Mouse (Mus musculus) midbrain, embryonic 13.5 days (tissue): ENCODE measurements around the gene Tceanc2. TPM values are rescaled to one million over a fixed set of nuclear protein-coding genes. Genes with fewer than 3 reads are reported as not detected.
A peak's percentile ranks its signal among the peaks of the same experiment; 100 is the strongest.

ENCODE experiments used
- ATAC-seq: fragments of 200-750 bp; cut with Nextera tagmentation; 2 replicates; pipeline ENCODE4 v1.8.0; 2017; ENCODE audit warnings: mild to moderate bottlenecking, moderate TSS enrichment, moderate library complexity
- H3K27ac ChIP-seq: fragments of 300-500 bp; sonication (generic); 2 replicates; pipeline ENCODE4 v1.5.1; 2015; ENCODE audit warnings: inconsistent platforms, mild to moderate bottlenecking, moderate library complexity
- H3K27me3 ChIP-seq: fragments of 300-500 bp; sonication (generic); 2 replicates; pipeline ENCODE4 v1.6.1; 2015; ENCODE audit warnings: mild to moderate bottlenecking, inconsistent platforms
- H3K36me3 ChIP-seq: fragments of 300-500 bp; sonication (generic); 2 replicates; pipeline ENCODE4 v1.6.1; 2015; ENCODE audit warnings: mild to moderate bottlenecking, inconsistent platforms
- H3K4me1 ChIP-seq: fragments of 300-500 bp; sonication (generic); replicated peaks from 2 replicates; pipeline ENCODE4 v1.6.1; 2015; ENCODE audit warnings: inconsistent platforms
- H3K4me2 ChIP-seq: fragments of 300-500 bp; sonication (generic); replicated peaks from 2 replicates; pipeline ENCODE4 v1.6.1; 2015; ENCODE audit warnings: moderate library complexity, mild to moderate bottlenecking, inconsistent platforms
- H3K4me3 ChIP-seq: fragments of 300-500 bp; sonication (generic); replicated peaks from 2 replicates; pipeline ENCODE4 v1.5.1; 2015; ENCODE audit warnings: mild to moderate bottlenecking, inconsistent platforms
- H3K9ac ChIP-seq: fragments of 300-500 bp; sonication (generic); replicated peaks from 2 replicates; pipeline ENCODE4 v1.6.1; 2015; ENCODE audit warnings: mild to moderate bottlenecking, inconsistent platforms
- H3K9me3 ChIP-seq: fragments of 300-500 bp; sonication (generic); 2 replicates; pipeline ENCODE4 v1.6.1; 2016; ENCODE audit warnings: mild to moderate bottlenecking, inconsistent platforms
- WGBS: fragments of 180-500 bp; shearing (Covaris S2); methylation state at CpG from one replicate; pipeline ENCODE4 v1.1.7; 2015; 5-methylcytosine and 5-hydroxymethylcytosine counted together
- polyA plus RNA-seq: library from polyadenylated mRNA; unstranded; fragments of >200 nt; fragmentation: Nextera tagmentation; extraction: Ambion mirVana; gene quantifications from 2 replicates; pipeline ENCODE4 v1.2.1, GENCODE M21; 2015

The Tceanc2 gene
- polyA plus RNA-seq, 1 experiment from 2014 or later = 28.4 TPM

GRCm38 (mm10) chr4:107096841-107097373 is 82.0 kb downstream of the Tceanc2 start, which contains the start of gene Cdcp2:
Gene Cdcp2, plus strand, starts transcription at chr4:107096891.
- Histone ChIP-seq H3K27me3 (no peaks in the 10 kb centered on the region), H3K4me3 (no peak within 1 kb of the TSS), H3K9me3 (no peaks in the 10 kb centered on the region), H3K36me3 (no peaks in the 10 kb centered on the region), H3K9ac (no peak within 1 kb of the TSS; the same call in 1 of the 2 replicates), H3K4me2 (no peak within 1 kb of the TSS), H3K27ac (peak within 1 kb of the TSS; percentile 62), H3K4me1 (peaks cover 28% of the 10 kb centered on the region)
- 37% methylated on average over 16 of the region's 16 CpGs for WGBS
- no peak for ATAC-seq

GRCm38 (mm10) chr4:107096043-107096442 is 82.9 kb downstream of the Tceanc2 start:
- Histone ChIP-seq H3K27ac (peak overlapping the region; percentile 62), H3K27me3 (no peaks in the 10 kb centered on the region), H3K4me1 (peaks cover 28% of the 10 kb centered on the region), H3K9me3 (no peaks in the 10 kb centered on the region), H3K36me3 (no peaks in the 10 kb centered on the region), H3K9ac (no peak overlapping the region), H3K4me2 (no peak overlapping the region), H3K4me3 (no peak overlapping the region)
- WGBS = 23% methylated on average over 6 of the region's 6 CpGs
- no peak for ATAC-seq

- no peak overlapping the region for H3K4me3 ChIP-seq
- H3K4me1 ChIP-seq = peaks cover 28% of the 10 kb centered on the region
- no peak overlapping the region for H3K4me2 ChIP-seq
- H3K36me3 ChIP-seq = no peaks in the 10 kb centered on the region
- no peaks in the 10 kb centered on the region for H3K9me3 ChIP-seq
- no peak overlapping the region for H3K27ac ChIP-seq
- 80% methylated on average over 16 of the region's 16 CpGs for WGBS
- no peaks in the 10 kb centered on the region for H3K27me3 ChIP-seq
- no peak for ATAC-seq
- no peak overlapping the region for H3K9ac ChIP-seq
Measured at GRCm38 (mm10) chr4:107094484-107095187, 84.3 kb downstream of the Tceanc2 start.

- Histone ChIP-seq H3K4me1 (peaks cover 10% of the 10 kb centered on the region), H3K9ac (no peak overlapping the region), H3K27me3 (no peaks in the 10 kb centered on the region), H3K36me3 (no peaks in the 10 kb centered on the region), H3K9me3 (no peaks in the 10 kb centered on the region), H3K4me3 (no peak overlapping the region), H3K27ac (no peak overlapping the region), H3K4me2 (no peak overlapping the region)
- ATAC-seq = no peak
- 82% methylated on average over 14 of the region's 14 CpGs for WGBS
Measured at GRCm38 (mm10) chr4:107091696-107092095, 87.2 kb downstream of the Tceanc2 start.

- H3K4me3 ChIP-seq = no peak overlapping the region
- peaks cover 30% of the 10 kb centered on the region for H3K4me1 ChIP-seq
- 0 out of 2 replicates have a peak overlapping the region, but pooled peaks have one; percentile 3 for H3K4me2 ChIP-seq
- H3K36me3 ChIP-seq = no peaks in the 10 kb centered on the region
- 2% methylated on average over 6 of the region's 6 CpGs for WGBS
- no peak overlapping the region for H3K9ac ChIP-seq
- no peaks in the 10 kb centered on the region for H3K27me3 ChIP-seq
- peak overlapping the region; percentile 87 for H3K27ac ChIP-seq
- peak; percentile 95 for ATAC-seq
- H3K9me3 ChIP-seq = no peaks in the 10 kb centered on the region
Measured at GRCm38 (mm10) chr4:107084858-107085257, 94.1 kb downstream of the Tceanc2 start.

GRCm38 (mm10) chr4:107084343-107084742 is 94.6 kb downstream of the Tceanc2 start:
- 0% methylated on average over 1 of the region's 1 CpGs for WGBS
- Histone ChIP-seq H3K4me2 (0 out of 2 replicates have a peak overlapping the region, but pooled peaks have one; percentile 3), H3K9ac (no peak overlapping the region)

More at GRCm38 (mm10) chr4:107084343-107084742, 94.6 kb downstream of the Tceanc2 start:
- H3K27me3 ChIP-seq = no peaks in the 10 kb centered on the region
- H3K4me1 ChIP-seq = peaks cover 30% of the 10 kb centered on the region
- H3K36me3 ChIP-seq = no peaks in the 10 kb centered on the region
- H3K27ac ChIP-seq = peak overlapping the region; percentile 87
- H3K4me3 ChIP-seq = no peak overlapping the region
- H3K9me3 ChIP-seq = no peaks in the 10 kb centered on the region
- peak; percentile 54 for ATAC-seq

Other genes starting within 250 kb of the Tceanc2 start
- gene Mrpl37, start 112.2 kb downstream of the Tceanc2 start, polyA plus RNA-seq = 72.8 and 84.9 TPM in 2 replicates
- 3.5 and 4.2 TPM in 2 replicates for gene Cyb5rl, start 112.1 kb downstream of the Tceanc2 start, polyA plus RNA-seq
- gene Cdcp2, start 82.2 kb downstream of the Tceanc2 start, polyA plus RNA-seq = not detected in 2 replicates
- 377 and 395 TPM in 2 replicates for gene Tmem59, start 717 bp downstream of the Tceanc2 start, polyA plus RNA-seq
- gene Ldlrad1, start 30.1 kb upstream of the Tceanc2 start, polyA plus RNA-seq = not detected in 2 replicates
- gene Lrrc42, start 74.4 kb upstream of the Tceanc2 start, polyA plus RNA-seq = 54.9 and 56.5 TPM in 2 replicates
- 34.9 and 39.6 TPM in 2 replicates for gene Hspb11, start 74.5 kb upstream of the Tceanc2 start, polyA plus RNA-seq
- gene Dio1, start 128.1 kb upstream of the Tceanc2 start, polyA plus RNA-seq = 0.13 TPM in 1 of 2 replicates, not detected in the other
- 52.8 and 53.9 TPM in 2 replicates for gene Yipf1, start 135.2 kb upstream of the Tceanc2 start, polyA plus RNA-seq
- gene Ndc1, start 188.7 kb upstream of the Tceanc2 start, polyA plus RNA-seq = 20.5 and 20.9 TPM in 2 replicates